7 mouse cellular contexts compared by ENCODE assay signal in genomic region chr2:102134510-102135262, GRCm38 (mm10). TPM values are rescaled to one million over a fixed set of nuclear protein-coding genes. Genes with fewer than 3 reads are reported as not detected.
A peak's percentile ranks its signal among the peaks of the same experiment; 100 is the strongest.
DNase-seq lines count a peak whose midpoint lies in the region; ATAC-seq lines count a peak whose summit lies in the region.

No protein-coding gene starts in this region.

- ATAC-seq in megakaryocyte progenitor cell, adult 5-6 weeks (replicated peaks; ENCODE audit: poor library complexity) = no peak

- intact Hi-C loops in left cerebral cortex, postnatal 14 days (cut with DNase I) = loop anchor here (10.0 kb wide), 1 partner anchor 50 kb away; the partner anchor contains the start of gene Ldlrad3
- intact Hi-C loops in heart, postnatal 10 days (cut with DNase I) = no loop called here

- DNase-seq in Muller cell, postnatal 12 days (ENCODE audit: inconsistent ontology term) = peak; percentile 16
- peak; percentile 44 to 61 for DNase-seq in adrenal gland, postnatal 36 days
- peak; percentile 46 to 65 for DNase-seq in frontal cortex, postnatal 10 days (ENCODE audit: low spot score in 2 of 2)
- DNase-seq in left cerebral cortex, postnatal 14 days (ENCODE audit: low spot score in 2 of 2) = peak; percentile 82 to 86
- no peak for DNase-seq in thymus, postnatal 36 days
- no peak for DNase-seq in heart, postnatal 10 days

RNA-seq across cellular contexts. Expression of gene Ldlrad3, which starts 51.5 kb away (rescaled TPM):
- 1 to 10 TPM; 8.2 to 9.3 TPM for total RNA-seq in adrenal gland, postnatal 36 days (2021)
- total RNA-seq in left cerebral cortex, postnatal 14 days (2021) = 10 to 100 TPM in 1 of 2 experiments, 1 to 10 TPM in 1; 9.6 to 10.6 TPM
- 26.4 and 27.0 TPM in 2 replicates for total RNA-seq in megakaryocyte progenitor cell, adult 5-6 weeks (2015)
- total RNA-seq in megakaryocyte progenitor cell, adult 5-6 weeks (2017) = 20.7 and 21.0 TPM in 2 replicates
- 10 to 100 TPM in 1 of 2 experiments, 1 to 10 TPM in 1; 9.2 to 10.3 TPM for total RNA-seq in heart, postnatal 10 days (2021)

Comparison
In these comparisons a context has a peak if more than half of its experiments do, and no peak if none do; other contexts are left out.
1. DNase-seq: peak in Muller cell, postnatal 12 days (single experiment), adrenal gland, postnatal 36 days (2 of 2), frontal cortex, postnatal 10 days (2 of 2) and left cerebral cortex, postnatal 14 days (2 of 2); none in thymus, postnatal 36 days (0 of 2) and heart, postnatal 10 days (0 of 2).